9 mouse cellular contexts compared by ENCODE assay signal in the genomic region with DNA sequence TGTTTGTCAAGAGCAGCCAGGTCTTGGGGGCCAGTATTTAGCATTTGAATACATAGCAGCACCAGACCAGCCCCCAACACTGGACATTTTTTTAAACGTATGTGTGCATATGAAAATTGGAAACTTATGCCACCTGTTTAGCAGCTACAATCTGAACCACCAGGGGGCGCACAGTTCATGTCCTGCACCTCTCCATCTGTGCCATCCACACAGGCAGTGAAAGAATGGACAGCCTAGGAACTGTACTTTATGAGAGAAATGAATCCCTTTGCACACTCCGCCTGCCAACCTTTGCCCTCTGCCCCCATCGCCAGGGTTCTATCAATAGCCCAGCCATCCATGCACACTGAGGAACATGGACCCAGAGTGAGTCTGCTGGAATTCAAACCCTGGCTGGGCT. TPM values are rescaled to one million over a fixed set of nuclear protein-coding genes. Genes with fewer than 3 reads are reported as not detected.
A peak's percentile ranks its signal among the peaks of the same experiment; 100 is the strongest.
DNase-seq lines count a peak whose midpoint lies in the region; ATAC-seq and TF ChIP-seq lines count a peak whose summit lies in the region.
"Had no signal": no experiment of that assay in that cellular context is flagged by ENCODE, and none has a peak within 500 bp of the region (broad histone marks: within the 10 kb centered on the region; RNA-seq: fewer than 3 reads in every experiment).

No protein-coding gene starts in this region.

- H3K4me2 ChIP-seq in hindbrain, embryonic 14.5 days (replicated peaks): no peak overlapping the region
- H3K4me2 ChIP-seq in liver, embryonic 14.5 days (ENCODE audit: low read depth): no peak overlapping the region
- no peak overlapping the region for H3K4me2 ChIP-seq in neural tube, embryonic 14.5 days (ENCODE audit: low read depth, low read length)

- WGBS in hindbrain, embryonic 14.5 days: 64% methylated on average over 4 of the region's 4 CpGs
- 34% methylated on average over 4 of the region's 4 CpGs for WGBS in liver, embryonic 14.5 days (ENCODE audit: insufficient replicate concordance)
- 64% methylated on average over 4 of the region's 4 CpGs for WGBS in neural tube, embryonic 14.5 days

- no peaks in the 10 kb centered on the region for H3K27me3 ChIP-seq in hindbrain, embryonic 14.5 days (ENCODE audit: control insufficient read depth, insufficient read depth, low read length)
- no peaks in the 10 kb centered on the region for H3K27me3 ChIP-seq in liver, embryonic 14.5 days (ENCODE audit: control insufficient read depth, insufficient read depth, low read length)
- H3K27me3 ChIP-seq in neural tube, embryonic 14.5 days (ENCODE audit: control insufficient read depth, insufficient read depth, low read length): no peaks in the 10 kb centered on the region

- peak; percentile 8 to 57 for DNase-seq in layer of hippocampus, adult 2 months (ENCODE audit: low spot score in 2 of 2)
- DNase-seq in layer of hippocampus, adult 9-10 months (ENCODE audit: low spot score): no peak
- DNase-seq in adipocyte (ENCODE audit: low spot score): peak; percentile 57
- DNase-seq in embryo, embryonic 10 days (ENCODE audit: low spot score): peak; percentile 66
- DNase-seq in hindbrain, embryonic 14.5 days (ENCODE audit: low spot score): peak; percentile 36
- DNase-seq in liver, embryonic 14.5 days (ENCODE audit: low read depth in 3 of 3, low spot score in 3 of 3): peak in 2 of 3 experiments; percentile 22 to 30
- peak; percentile 75 for DNase-seq in thymus, postnatal 14 days

- H3K9me3 ChIP-seq in hindbrain, embryonic 14.5 days (ENCODE audit: control insufficient read depth, low read length): no peaks in the 10 kb centered on the region
- H3K9me3 ChIP-seq in liver, embryonic 14.5 days (ENCODE audit: control insufficient read depth, low read length): no peaks in the 10 kb centered on the region
- no peaks in the 10 kb centered on the region for H3K9me3 ChIP-seq in neural tube, embryonic 14.5 days (ENCODE audit: control insufficient read depth, low read length)

- peak; percentile 59 for ATAC-seq in hindbrain, embryonic 14.5 days (ENCODE audit: low FRiP score)
- ATAC-seq in liver, embryonic 14.5 days (ENCODE audit: insufficient read depth): no peak
- peak; percentile 48; the same call in 1 of the 2 replicates for ATAC-seq in neural tube, embryonic 14.5 days (ENCODE audit: low read depth)

- H3K36me3 ChIP-seq in hindbrain, embryonic 14.5 days (replicated peaks; ENCODE audit: control insufficient read depth, insufficient read depth): no peaks in the 10 kb centered on the region
- peaks cover 3% of the 10 kb centered on the region; the same call in 1 of the 2 replicates for H3K36me3 ChIP-seq in liver, embryonic 14.5 days (replicated peaks; ENCODE audit: control insufficient read depth, insufficient read depth, low read depth)
- H3K36me3 ChIP-seq in neural tube, embryonic 14.5 days (ENCODE audit: control insufficient read depth, insufficient read depth, low read length): no peaks in the 10 kb centered on the region

- H3K27ac ChIP-seq in layer of hippocampus, adult 2 months: peak overlapping the region; percentile 23; the same call in 1 of the 2 replicates
- no peak overlapping the region for H3K27ac ChIP-seq in hindbrain, embryonic 14.5 days
- no peak overlapping the region for H3K27ac ChIP-seq in liver, embryonic 14.5 days
- no peak overlapping the region for H3K27ac ChIP-seq in neural tube, embryonic 14.5 days (ENCODE audit: low read depth, low read length)
- H3K27ac ChIP-seq: macrophage had no signal

- no peaks in the 10 kb centered on the region for H3K4me1 ChIP-seq in hindbrain, embryonic 14.5 days (replicated peaks; ENCODE audit: control insufficient read depth, insufficient read depth, low read length)
- H3K4me1 ChIP-seq in liver, embryonic 14.5 days (replicated peaks; ENCODE audit: control insufficient read depth in 2 of 2, insufficient read depth in 2 of 2, low read length in 1 of 2): peaks cover 0 to 6% of the 10 kb centered on the region in 2 experiments; a peak in 2 of 4 replicates
- H3K4me1 ChIP-seq in neural tube, embryonic 14.5 days (ENCODE audit: control insufficient read depth, insufficient read depth, low read length): 0 out of 2 replicates have a peak, but pooled peaks cover 3% of the 10 kb centered on the region

- H3K4me3 ChIP-seq in layer of hippocampus, adult 2 months: no peak overlapping the region
- no peak overlapping the region for H3K4me3 ChIP-seq in hindbrain, embryonic 14.5 days (replicated peaks; ENCODE audit: low read length)
- no peak overlapping the region for H3K4me3 ChIP-seq in liver, embryonic 14.5 days (ENCODE audit: insufficient read depth in 1 of 2, low read depth in 2 of 2, low read length in 2 of 2)
- no peak overlapping the region for H3K4me3 ChIP-seq in neural tube, embryonic 14.5 days (ENCODE audit: low read depth, low read length)

- peak; percentile 83 for TF ChIP-seq CTCF in layer of hippocampus, adult 2 months (conservative IDR thresholded peaks at IDR 0.05)
- TF ChIP-seq CTCF in liver, embryonic 14.5 days (IDR thresholded peaks at IDR 0.05; ENCODE audit: low read depth): peak; percentile 89

- H3K9ac ChIP-seq in hindbrain, embryonic 14.5 days: no peak overlapping the region
- H3K9ac ChIP-seq in liver, embryonic 14.5 days (replicated peaks): no peak overlapping the region
- H3K9ac ChIP-seq in neural tube, embryonic 14.5 days (replicated peaks; ENCODE audit: low read depth, low read length): no peak overlapping the region

- no peak for TF ChIP-seq EP300 in liver, embryonic 14.5 days (IDR thresholded peaks at IDR 0.05; ENCODE audit: low read depth)

RNA-seq across cellular contexts. Expression of gene Serpinb1a, which starts 23.0 kb away (rescaled TPM):
- 1 to 10 TPM; 5.3 to 6.6 TPM for total RNA-seq in layer of hippocampus, adult 2 months (2021)
- polyA plus RNA-seq in hindbrain, embryonic 14.5 days (2014; fragmentation: Nextera tagmentation; extraction: Ambion mirVana): 2.5 and 2.6 TPM in 2 replicates
- polyA plus RNA-seq in liver, embryonic 14.5 days (2012; rRNA removed): 3.9 and 8.0 TPM in 2 replicates
- polyA plus RNA-seq in liver, embryonic 14.5 days (2014; fragmentation: Nextera tagmentation; extraction: Ambion mirVana): 21.2 and 32.4 TPM in 2 replicates
- polyA plus RNA-seq in neural tube, embryonic 14.5 days (2014; fragmentation: Nextera tagmentation; extraction: Ambion mirVana): 0.54 and 2.6 TPM in 2 replicates

RNA-seq across cellular contexts. Expression of gene D930007J09Rik, which starts 25.3 kb away (rescaled TPM):
- total RNA-seq in layer of hippocampus, adult 2 months (2021): not detected
- polyA plus RNA-seq in hindbrain, embryonic 14.5 days (2014; fragmentation: Nextera tagmentation; extraction: Ambion mirVana): not detected in 2 replicates
- not detected in 2 replicates for polyA plus RNA-seq in liver, embryonic 14.5 days (2012; rRNA removed)
- polyA plus RNA-seq in liver, embryonic 14.5 days (2014; fragmentation: Nextera tagmentation; extraction: Ambion mirVana): not detected in 2 replicates
- not detected in 2 replicates for polyA plus RNA-seq in neural tube, embryonic 14.5 days (2014; fragmentation: Nextera tagmentation; extraction: Ambion mirVana)
- polyA plus RNA-seq: macrophage had no signal

RNA-seq across cellular contexts. Expression of gene Wrnip1, which starts 26.1 kb away (rescaled TPM):
- total RNA-seq in layer of hippocampus, adult 2 months (2021): 10 to 100 TPM; 62.1 to 63.7 TPM
- polyA plus RNA-seq in hindbrain, embryonic 14.5 days (2014; fragmentation: Nextera tagmentation; extraction: Ambion mirVana): 29.9 and 34.6 TPM in 2 replicates
- 13.2 and 16.3 TPM in 2 replicates for polyA plus RNA-seq in liver, embryonic 14.5 days (2012; rRNA removed)
- polyA plus RNA-seq in liver, embryonic 14.5 days (2014; fragmentation: Nextera tagmentation; extraction: Ambion mirVana): 6.0 and 8.2 TPM in 2 replicates
- polyA plus RNA-seq in neural tube, embryonic 14.5 days (2014; fragmentation: Nextera tagmentation; extraction: Ambion mirVana): 25.6 and 29.0 TPM in 2 replicates

RNA-seq across cellular contexts. Expression of gene Mylk4, which starts 44.2 kb away (rescaled TPM):
- total RNA-seq in layer of hippocampus, adult 2 months (2021): under 1 TPM; 0.20 to 0.25 TPM
- polyA plus RNA-seq in hindbrain, embryonic 14.5 days (2014; fragmentation: Nextera tagmentation; extraction: Ambion mirVana): 0.24 and 0.35 TPM in 2 replicates
- 0.01 TPM in 1 of 2 replicates, not detected in the other for polyA plus RNA-seq in liver, embryonic 14.5 days (2012; rRNA removed)
- 0.08 TPM in 1 of 2 replicates, not detected in the other for polyA plus RNA-seq in liver, embryonic 14.5 days (2014; fragmentation: Nextera tagmentation; extraction: Ambion mirVana)
- 0.28 TPM in 1 of 2 replicates, not detected in the other for polyA plus RNA-seq in neural tube, embryonic 14.5 days (2014; fragmentation: Nextera tagmentation; extraction: Ambion mirVana)
- polyA plus RNA-seq: macrophage had no signal
